Mouse (Mus musculus): ENCODE measurements around the gene Igfbp7. TPM values are rescaled to one million over a fixed set of nuclear protein-coding genes. Genes with fewer than 3 reads are reported as not detected.

The Igfbp7 gene
- total and polyA plus RNA-seq, 3 experiments = 0.07 TPM; not detected in 2

DNA sequence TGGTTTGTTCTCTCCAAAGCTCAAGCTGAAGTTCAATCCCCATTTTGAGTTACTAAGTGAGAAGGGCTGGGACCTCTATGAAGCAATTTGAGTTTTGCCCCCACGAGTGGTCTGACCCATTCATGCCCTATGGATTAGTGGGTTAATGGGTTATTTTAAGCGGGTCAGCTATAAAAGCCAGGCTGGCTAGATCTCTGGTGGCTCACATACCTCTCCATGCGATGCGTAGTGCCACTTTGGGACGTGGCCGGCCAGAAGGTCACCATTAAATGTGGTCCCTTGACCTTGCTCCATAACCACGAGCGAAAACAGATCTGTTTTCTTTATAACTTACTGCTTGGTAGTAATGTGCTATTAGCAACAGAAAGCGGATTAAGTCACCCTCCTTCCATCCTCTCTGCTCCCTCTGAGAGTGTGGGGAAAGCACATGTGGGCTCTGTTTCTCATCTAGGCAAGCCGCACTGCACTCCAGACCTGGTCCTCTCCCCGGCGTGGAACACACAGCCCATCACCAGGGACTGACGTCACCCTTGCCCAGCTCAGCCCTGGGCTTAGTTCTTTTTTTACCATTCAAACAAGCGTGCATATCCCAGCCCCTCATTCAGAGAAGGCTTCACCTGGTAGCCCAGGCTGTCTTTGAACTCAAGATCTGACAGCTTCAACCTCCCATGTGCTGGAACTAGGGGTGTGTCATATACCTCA is 28.3 kb downstream of the Igfbp7 start:
- no peaks in the 10 kb centered on the region for H3K4me1 ChIP-seq (ENCODE audit: control insufficient read depth in 1 of 2, insufficient read depth in 2 of 2, low read length in 2 of 2)
- DNase-seq (ENCODE audit: low read depth, low spot score) = no peak
- no peak overlapping the region for H3K9ac ChIP-seq (ENCODE audit: control insufficient read depth, low read depth, low read length, poor library complexity, severe bottlenecking)
- H3K27ac ChIP-seq (ENCODE audit: control insufficient read depth, low read depth, low read length) = no peak overlapping the region
- no peak overlapping the region for H3K4me3 ChIP-seq (ENCODE audit: control insufficient read depth in 1 of 2, insufficient read depth in 1 of 2, low read depth in 2 of 2, low read length in 2 of 2)
- no peaks in the 10 kb centered on the region for H3K79me2 ChIP-seq (ENCODE audit: control insufficient read depth, insufficient read depth, low read length, poor library complexity)
- no peaks in the 10 kb centered on the region for H3K9me3 ChIP-seq (replicated peaks; ENCODE audit: insufficient read depth, low read length)
- no peaks in the 10 kb centered on the region for H3K27me3 ChIP-seq (ENCODE audit: control insufficient read depth in 1 of 2, insufficient read depth in 2 of 2, low read length in 2 of 2)
- no peaks in the 10 kb centered on the region for H3K36me3 ChIP-seq (ENCODE audit: control insufficient read depth in 1 of 2, insufficient read depth in 2 of 2, low read length in 2 of 2)
- TF ChIP-seq TBP (IDR thresholded peaks at IDR 0.05; ENCODE audit: low read depth, low read length) (no peak), GABPA (IDR thresholded peaks at IDR 0.05; ENCODE audit: low read depth, low read length) (no peak), RCOR1 (IDR thresholded peaks at IDR 0.05; ENCODE audit: low read depth, low read length) (no peak), CHD1 (IDR thresholded peaks at IDR 0.05; ENCODE audit: low read depth, low read length) (no peak), ELF1 (IDR thresholded peaks at IDR 0.05; ENCODE audit: low read depth, low read length) (no peak), NRF1 (IDR thresholded peaks at IDR 0.05; ENCODE audit: insufficient read depth, low read depth, low read length, poor library complexity, severe bottlenecking) (no peak), ETS1 (IDR thresholded peaks at IDR 0.05; ENCODE audit: low read depth, low read length) (no peak), MAZ (IDR thresholded peaks at IDR 0.05; ENCODE audit: low read depth, low read length) (no peak), ZMIZ1 (IDR thresholded peaks at IDR 0.05; ENCODE audit: low read depth, low read length) (no peak), POLR2AphosphoS2 (IDR thresholded peaks at IDR 0.05; ENCODE audit: low read length) (no peak), MXI1 (IDR thresholded peaks at IDR 0.05; ENCODE audit: low read depth, low read length) (no peak), ZKSCAN1 (IDR thresholded peaks at IDR 0.05; ENCODE audit: low read depth, low read length) (no peak), MEF2A (IDR thresholded peaks at IDR 0.05; ENCODE audit: extremely low read depth, insufficient replicate concordance, low read depth, low read length, poor library complexity, severe bottlenecking) (no peak), BHLHE40 (IDR thresholded peaks at IDR 0.05; ENCODE audit: borderline replicate concordance, low read depth, low read length) (no peak), RAD21 (IDR thresholded peaks at IDR 0.05; ENCODE audit: low read depth, low read length) (no peak), USF1 (IDR thresholded peaks at IDR 0.05; ENCODE audit: low read depth, low read length) (no peak)

GRCm38 (mm10) chr5:77378027-77378426 is 29.8 kb downstream of the Igfbp7 start:
- no peak for DNase-seq (ENCODE audit: low read depth, low spot score)
- Histone ChIP-seq H3K9me3 (replicated peaks; ENCODE audit: insufficient read depth, low read length) (no peaks in the 10 kb centered on the region), H3K27me3 (ENCODE audit: control insufficient read depth in 1 of 2, insufficient read depth in 2 of 2, low read length in 2 of 2) (no peaks in the 10 kb centered on the region), H3K4me1 (ENCODE audit: control insufficient read depth in 1 of 2, insufficient read depth in 2 of 2, low read length in 2 of 2) (no peaks in the 10 kb centered on the region), H3K4me3 (ENCODE audit: control insufficient read depth in 1 of 2, insufficient read depth in 1 of 2, low read depth in 2 of 2, low read length in 2 of 2) (no peak overlapping the region), H3K79me2 (ENCODE audit: control insufficient read depth, insufficient read depth, low read length, poor library complexity) (no peaks in the 10 kb centered on the region), H3K27ac (ENCODE audit: control insufficient read depth, low read depth, low read length) (no peak overlapping the region), H3K9ac (ENCODE audit: control insufficient read depth, low read depth, low read length, poor library complexity, severe bottlenecking) (no peak overlapping the region), H3K36me3 (ENCODE audit: control insufficient read depth in 1 of 2, insufficient read depth in 2 of 2, low read length in 2 of 2) (no peaks in the 10 kb centered on the region)
- TF ChIP-seq MAFK (IDR thresholded peaks at IDR 0.05; ENCODE audit: borderline replicate concordance, low read depth, low read length) (no peak), POLR2AphosphoS5 (IDR thresholded peaks at IDR 0.05; ENCODE audit: borderline replicate concordance, low read depth, low read length) (no peak), ZMIZ1 (IDR thresholded peaks at IDR 0.05; ENCODE audit: low read depth, low read length) (no peak), E2F4 (IDR thresholded peaks at IDR 0.05; ENCODE audit: borderline replicate concordance, low read depth, low read length) (no peak), CTCF (IDR thresholded peaks at IDR 0.05 in 2 of 3, conservative IDR thresholded peaks at IDR 0.05 in 1 of 3; ENCODE audit: control insufficient read depth in 1 of 3, insufficient read depth in 1 of 3, low read depth in 2 of 3, low read length in 3 of 3, poor library complexity in 1 of 3, severe bottlenecking in 1 of 3) (no peak), POLR2AphosphoS2 (IDR thresholded peaks at IDR 0.05; ENCODE audit: low read length) (no peak), TBP (IDR thresholded peaks at IDR 0.05; ENCODE audit: low read depth, low read length) (no peak), SIN3A (IDR thresholded peaks at IDR 0.05; ENCODE audit: low read length) (no peak), UBTF (IDR thresholded peaks at IDR 0.05; ENCODE audit: borderline replicate concordance, insufficient read depth, low read depth, low read length) (no peak), POLR2A (IDR thresholded peaks at IDR 0.05; ENCODE audit: control insufficient read depth in 1 of 2, insufficient read depth in 1 of 2, low read depth in 1 of 2, low read length in 2 of 2, poor library complexity in 1 of 2) (no peak), TAL1 (IDR thresholded peaks at IDR 0.05; ENCODE audit: low read length) (no peak)

All from MEL (cell line).